Mouse (Mus musculus) midbrain, embryonic 10.5 days (tissue): ENCODE data around the gene Dnah8. TPM values are rescaled to one million over a fixed set of nuclear protein-coding genes. Genes with fewer than 3 reads are reported as not detected.

ENCODE experiments used
- polyA plus RNA-seq: library from polyadenylated mRNA; unstranded; fragments of >200 nt; fragmentation: Nextera tagmentation; extraction: Ambion mirVana; gene quantifications from 2 replicates; pipeline ENCODE4 v1.2.1, GENCODE M21; 2016

Gene Dnah8
- polyA plus RNA-seq, 1 experiment from 2014 or later: 1.1 TPM

Other genes with a start within 250 kb of the Dnah8 start
- 63.0 and 74.5 TPM in 2 replicates for gene Btbd9, start 47.9 kb upstream of the Dnah8 start, polyA plus RNA-seq
- gene Glo1, start 2.5 kb downstream of the Dnah8 start, polyA plus RNA-seq: 242 and 252 TPM in 2 replicates